Mouse (Mus musculus) Patski (cell line): ENCODE measurements around the gene Sfxn5. TPM values are rescaled to one million over a fixed set of nuclear protein-coding genes. Genes with fewer than 3 reads are reported as not detected.

Experiments used
- ATAC-seq: fragments of 100-300 bp; one replicate; pipeline ENCODE4 v1.8.0; 2021
- CTCF ChIA-PET: fragments of 350-600 bp; sonication (Branson Sonifier 250); formaldehyde crosslinking; loops from one replicate; lab custom pipeline; 2022; ENCODE audit warnings: inconsistent platforms; lab: Charles Lee
- POLR2A ChIA-PET: fragments of 350-600 bp; sonication (Branson Sonifier 250); formaldehyde crosslinking; loops from one replicate; lab custom pipeline; 2022; ENCODE audit warnings: antibody characterized with exemption, inconsistent platforms; lab: Charles Lee
- DNase-seq: peaks from one replicate; pipeline ENCODE4 v3.0.0-alpha.2; 2011; ENCODE audit warnings: low read depth, low spot score
- H3K27me3 ChIP-seq: fragments of 371-371 bp; one replicate; pipeline ENCODE4 v1.5.1; 2021
- CTCF ChIP-seq: fragments of 100-300 bp; IDR thresholded peaks from one replicate; pipeline ENCODE4 v1.5.1; 2021
- in situ Hi-C: fragments of 300-500 bp; cut with MboI; formaldehyde crosslinking; loops from 3 replicates; pipeline ENCODE4 v1.11.1; 2018; ENCODE audit warnings: low pct_unique_long_range_greater_than_20kb, mixed read lengths
- polyA plus RNA-seq: library from polyadenylated mRNA; unstranded; gene quantifications from one replicate; pipeline ENCODE4 v1.2.3, GENCODE M21; 2021

Sfxn5 gene
- polyA plus RNA-seq, 1 experiment from 2014 or later: 10.9 TPM

DNA sequence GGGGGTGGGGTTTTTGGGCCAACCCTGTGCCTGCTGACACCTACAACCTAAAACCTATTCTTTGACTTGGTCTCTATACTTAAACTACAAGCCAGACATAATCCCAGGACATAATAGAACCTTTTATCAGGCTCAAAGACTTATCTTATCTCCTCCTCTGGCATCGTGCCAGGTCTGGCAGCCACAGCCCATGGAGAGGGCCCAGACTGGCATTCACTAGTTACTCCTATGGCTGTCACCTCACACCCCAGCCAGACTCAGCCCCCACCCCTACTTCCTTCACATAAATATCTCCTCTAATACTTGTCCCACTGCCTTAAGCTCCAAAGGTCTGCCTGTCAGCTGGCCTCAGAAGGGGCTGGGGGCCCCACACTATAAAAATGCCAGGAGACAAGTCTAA, 33.2 kb upstream of the Sfxn5 start:
- no peak for TF ChIP-seq CTCF
- DNase-seq (no peak), ATAC-seq (no peak)
- no peaks in the 10 kb centered on the region for H3K27me3 ChIP-seq
- CTCF ChIA-PET: interaction anchor here (1.0 kb wide), 1 partner anchor 9 kb away, joined by 3 read pairs; no protein-coding TSS in a partner anchor
- POLR2A ChIA-PET: interaction anchor here (1.4 kb wide), 1 partner anchor 10 kb away, joined by 4 read pairs; no protein-coding TSS in a partner anchor
- in situ Hi-C loops: no loop called here

DNA sequence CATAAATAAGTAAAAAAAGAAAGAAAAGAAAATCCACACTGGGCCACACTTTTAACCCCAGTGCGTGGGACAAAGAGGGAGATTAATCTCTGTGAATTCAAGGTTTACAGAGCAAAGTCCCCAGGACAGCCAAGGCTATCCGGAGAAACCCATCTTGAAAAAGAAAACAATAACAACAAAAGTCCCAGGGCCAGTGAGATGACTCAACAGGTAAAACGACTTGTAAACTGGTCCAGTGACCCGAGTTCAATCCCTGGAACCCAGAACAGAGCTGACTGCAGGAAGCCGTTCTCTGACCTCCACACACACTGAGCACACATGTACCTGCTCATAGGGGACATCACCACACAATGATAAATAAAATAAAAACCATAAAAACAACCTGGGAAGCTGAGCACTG, 31.2 kb upstream of the Sfxn5 start:
- CTCF ChIA-PET: no interaction called here
- no peak for TF ChIP-seq CTCF
- ATAC-seq: no peak
- POLR2A ChIA-PET: no interaction called here
- no peak for DNase-seq
- H3K27me3 ChIP-seq: no peaks in the 10 kb centered on the region
- in situ Hi-C loops: no loop called here

DNA sequence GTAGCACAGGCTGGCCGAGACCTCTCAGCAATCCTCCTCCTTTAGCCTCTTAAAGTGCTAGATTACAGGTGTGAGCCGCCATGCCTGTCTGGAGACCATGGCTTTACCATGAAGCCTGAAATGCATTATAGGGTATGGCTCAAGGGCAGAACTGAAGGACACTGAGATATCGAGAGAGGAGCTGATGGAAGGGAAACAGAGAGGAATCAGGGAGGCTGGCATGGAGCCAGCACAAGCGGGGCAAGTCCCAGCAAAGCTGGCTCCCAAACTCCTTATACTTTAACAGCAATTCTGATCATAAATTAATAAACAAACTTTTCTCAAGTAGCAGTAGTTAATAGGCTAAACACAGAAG, 30.7 kb upstream of the Sfxn5 start:
- ATAC-seq (no peak), DNase-seq (no peak)
- no peak for TF ChIP-seq CTCF
- CTCF ChIA-PET: no interaction called here
- no peaks in the 10 kb centered on the region for H3K27me3 ChIP-seq
- POLR2A ChIA-PET: no interaction called here
- in situ Hi-C loops: no loop called here

- ATAC-seq (no peak), DNase-seq (no peak)
- ChIA-PET POLR2A (no interaction called here), CTCF (no interaction called here)
- in situ Hi-C loops: no loop called here
- no peak for TF ChIP-seq CTCF
- no peaks in the 10 kb centered on the region for H3K27me3 ChIP-seq
These were observed 30.1 kb upstream of the Sfxn5 start for GRCm38 (mm10) chr6:85363231-85363905.

GRCm38 (mm10) chr6:85362610-85363009, 29.4 kb upstream of the Sfxn5 start:
- in situ Hi-C loops: no loop called here

DNA sequence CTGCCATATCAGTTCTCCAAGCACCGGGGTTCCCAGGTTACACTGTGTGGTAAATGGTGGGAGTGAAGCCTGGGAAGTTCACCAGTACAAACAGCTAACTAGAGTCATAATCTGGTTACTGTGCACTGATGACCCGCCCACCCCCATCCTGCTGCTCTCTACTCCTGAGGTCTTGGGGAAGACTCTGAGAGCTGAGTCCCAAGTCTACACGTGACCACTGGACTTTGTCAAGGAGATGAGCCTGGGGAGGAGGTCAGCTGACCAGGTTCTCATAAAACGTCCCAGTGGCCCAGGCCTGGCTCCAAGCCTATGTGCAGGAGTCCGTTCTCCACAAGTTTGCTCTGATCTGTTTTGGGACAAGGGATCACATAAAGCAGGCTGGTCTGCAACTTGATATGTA, 27.1 kb upstream of the Sfxn5 start:
- H3K27me3 ChIP-seq: no peaks in the 10 kb centered on the region
- DNase-seq (no peak), ATAC-seq (no peak)
- ChIA-PET CTCF (interaction anchor here (1.6 kb wide), 1 partner anchor 14 kb away, joined by 8 read pairs; no protein-coding TSS in a partner anchor), POLR2A (interaction anchor here (0.6 to 2.2 kb wide), 3 partner anchors 11 to 1112 kb away, joined by 5 to 6 read pairs (median 5); partner anchors contain the start of gene Rab11fip5)
- TF ChIP-seq CTCF: no peak
- in situ Hi-C loops: no loop called here

More at GRCm38 (mm10) chr6:85362610-85363009, 29.4 kb upstream of the Sfxn5 start:
- no peak for DNase-seq
- ATAC-seq: no peak
- ChIA-PET CTCF (no interaction called here), POLR2A (no interaction called here)
- no peaks in the 10 kb centered on the region for H3K27me3 ChIP-seq
- TF ChIP-seq CTCF: no peak

DNA sequence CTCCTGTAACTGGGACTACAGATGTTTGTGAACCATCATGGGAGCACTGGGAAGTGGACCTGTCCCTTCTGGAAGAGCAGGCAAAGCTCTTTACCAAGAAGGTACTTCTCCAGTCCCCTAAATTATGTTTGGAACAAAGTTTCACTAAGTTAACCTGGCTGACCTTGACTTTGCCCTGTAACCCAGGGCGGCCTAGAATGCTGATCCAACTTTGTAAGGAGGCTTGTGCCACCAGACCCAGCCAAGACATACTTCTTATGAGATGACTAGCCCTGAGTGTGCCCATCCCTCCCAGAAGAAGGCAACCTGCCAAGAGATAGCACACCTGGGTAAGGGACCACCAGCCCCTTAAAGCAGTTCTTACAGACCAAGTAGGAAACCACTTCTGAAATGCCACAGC, 25.7 kb upstream of the Sfxn5 start:
- ChIA-PET CTCF (no interaction called here), POLR2A (interaction anchor here (1.6 to 2.2 kb wide), 2 partner anchors 13 to 16 kb away, joined by 5 to 6 read pairs; partner anchors contain the start of gene Rab11fip5)
- no peak for TF ChIP-seq CTCF
- in situ Hi-C loops: no loop called here
- H3K27me3 ChIP-seq: no peaks in the 10 kb centered on the region
- DNase-seq (no peak), ATAC-seq (no peak)

DNA sequence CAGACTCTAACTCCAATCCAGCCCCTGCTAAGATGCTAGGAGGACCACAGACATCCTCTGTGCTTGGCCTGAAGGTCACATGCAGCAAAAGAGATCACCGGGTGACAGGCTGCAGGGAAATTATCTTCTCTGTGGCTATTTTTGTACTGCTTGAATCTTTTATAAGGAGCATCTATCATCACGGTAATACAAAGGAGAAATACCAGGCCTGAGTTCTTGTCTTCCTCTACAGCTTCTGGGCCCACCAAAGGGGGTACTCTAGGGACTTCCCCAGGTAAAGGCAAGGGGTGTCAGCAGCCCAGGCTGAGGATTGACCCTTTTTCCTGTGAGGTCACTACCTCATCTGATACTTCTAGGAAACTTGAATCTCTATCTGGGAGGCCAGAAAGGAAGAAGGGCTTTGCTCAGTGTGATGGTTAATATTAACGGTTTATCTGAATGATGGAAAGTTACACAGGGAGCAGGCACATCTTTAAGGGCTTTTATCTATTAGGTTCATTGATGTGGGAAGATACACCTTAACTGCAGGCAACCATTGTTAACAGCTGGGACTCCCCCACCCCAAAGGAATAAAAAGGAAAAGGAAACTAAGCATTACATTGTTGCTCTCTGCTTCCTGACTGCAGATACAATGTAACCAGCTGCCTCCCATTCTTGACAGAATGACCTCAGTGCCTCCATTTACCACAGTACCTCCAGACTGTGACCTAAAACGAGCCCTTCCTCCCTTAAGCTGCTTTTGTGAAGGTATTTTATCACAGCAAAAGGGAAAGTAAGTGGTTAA, 23.7 kb upstream of the Sfxn5 start:
- H3K27me3 ChIP-seq: no peaks in the 10 kb centered on the region
- in situ Hi-C loops: no loop called here
- DNase-seq (no peak), ATAC-seq (no peak)
- no peak for TF ChIP-seq CTCF
- ChIA-PET POLR2A (no interaction called here), CTCF (interaction anchor here (1.2 to 1.7 kb wide), 2 partner anchors 10 to 11 kb away, joined by 3 to 6 read pairs; no protein-coding TSS in a partner anchor)

- ATAC-seq: peak; percentile 72
- POLR2A ChIA-PET: interaction anchor here (0.7 kb wide), 1 partner anchor 1022 kb away, joined by 3 read pairs; no protein-coding TSS in a partner anchor
- H3K27me3 ChIP-seq: no peaks in the 10 kb centered on the region
- TF ChIP-seq CTCF: no peak
- CTCF ChIA-PET: interaction anchor here (1.7 kb wide), 1 partner anchor 10 kb away, joined by 6 read pairs; no protein-coding TSS in a partner anchor
- in situ Hi-C loops: no loop called here
- no peak for DNase-seq
These were observed 22.5 kb upstream of the Sfxn5 start for GRCm38 (mm10) chr6:85355753-85356152.

- in situ Hi-C loops: no loop called here
- POLR2A ChIA-PET: no interaction called here
- ATAC-seq: no peak
- CTCF ChIA-PET: interaction anchor here (1.2 kb wide), 1 partner anchor 41 kb away, joined by 4 read pairs; no protein-coding TSS in a partner anchor
- DNase-seq: no peak
- H3K27me3 ChIP-seq: no peaks in the 10 kb centered on the region
- TF ChIP-seq CTCF: no peak
These were observed 21.5 kb upstream of the Sfxn5 start for GRCm38 (mm10) chr6:85354709-85355108.
